Mouse (Mus musculus): ENCODE measurements around the gene Gm27021. TPM values are rescaled to one million over a fixed set of nuclear protein-coding genes. Genes with fewer than 3 reads are reported as not detected.

Gene Gm27021
- polyA plus RNA-seq, 1 experiment from 2014 or later, result 3.4 TPM

- ATAC-seq (ENCODE audit: low FRiP score), result no peak
- DNase-seq (ENCODE audit: low spot score, missing footprints), result no peak
- H3K36me3 ChIP-seq (ENCODE audit: control insufficient read depth, insufficient read depth, low read length), result peaks cover 48% of the 10 kb centered on the region
- no peak overlapping the region for H3K4me2 ChIP-seq
- peaks cover 2% of the 10 kb centered on the region; the same call in 1 of the 2 replicates for H3K4me1 ChIP-seq (ENCODE audit: control insufficient read depth, insufficient read depth, low read length)
- no peaks in the 10 kb centered on the region for H3K9me3 ChIP-seq (ENCODE audit: control insufficient read depth, low read length)
- no peak overlapping the region for H3K27ac ChIP-seq (ENCODE audit: low read depth, low read length)
- no peak overlapping the region for H3K9ac ChIP-seq (ENCODE audit: low read length)
- no peak overlapping the region for H3K4me3 ChIP-seq (ENCODE audit: low read depth, low read length)
- WGBS, result 87% methylated on average over 21 of the region's 21 CpGs
- no peaks in the 10 kb centered on the region for H3K27me3 ChIP-seq (ENCODE audit: control insufficient read depth, insufficient read depth, low read length)
Observed at GRCm38 (mm10) chr8:120572534-120572933, 95.3 kb downstream of the Gm27021 start.

DNA sequence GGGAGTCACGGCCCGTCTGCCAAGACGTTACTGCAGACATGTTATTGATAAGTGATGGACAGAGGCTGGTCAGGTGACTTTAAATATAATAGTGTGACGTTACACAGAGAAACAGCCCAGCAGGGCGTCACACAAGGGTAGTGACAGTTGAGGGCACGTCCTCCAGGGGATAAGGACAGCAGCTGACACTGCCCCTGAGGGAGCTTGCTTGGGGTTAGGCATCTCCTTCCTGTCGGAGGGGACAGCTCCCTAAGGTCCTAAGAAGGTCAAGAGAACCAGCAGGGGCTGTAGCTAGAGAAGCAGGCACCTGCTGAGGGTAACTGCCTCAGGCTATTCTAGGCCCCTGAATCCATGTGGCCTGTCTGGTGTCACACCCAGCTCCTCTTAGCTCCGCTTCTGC, 96.3 kb downstream of the Gm27021 start:
- 77% methylated on average over 8 of the region's 8 CpGs for WGBS
- no peaks in the 10 kb centered on the region for H3K27me3 ChIP-seq (ENCODE audit: control insufficient read depth, insufficient read depth, low read length)
- H3K27ac ChIP-seq (ENCODE audit: low read depth, low read length), result no peak overlapping the region
- peaks cover 2% of the 10 kb centered on the region; the same call in 1 of the 2 replicates for H3K4me1 ChIP-seq (ENCODE audit: control insufficient read depth, insufficient read depth, low read length)
- H3K4me2 ChIP-seq, result no peak overlapping the region
- H3K9me3 ChIP-seq (ENCODE audit: control insufficient read depth, low read length), result no peaks in the 10 kb centered on the region
- ATAC-seq (ENCODE audit: low FRiP score) (no peak), DNase-seq (ENCODE audit: low spot score, missing footprints) (no peak)
- peaks cover 52% of the 10 kb centered on the region for H3K36me3 ChIP-seq (ENCODE audit: control insufficient read depth, insufficient read depth, low read length)
- H3K9ac ChIP-seq (ENCODE audit: low read length), result no peak overlapping the region
- no peak overlapping the region for H3K4me3 ChIP-seq (ENCODE audit: low read depth, low read length)

- 55% methylated on average over 13 of the region's 13 CpGs for WGBS
- H3K9ac ChIP-seq (ENCODE audit: low read length), result no peak overlapping the region
- peak; percentile 99 for DNase-seq (ENCODE audit: low spot score, missing footprints)
- no peak overlapping the region for H3K27ac ChIP-seq (ENCODE audit: low read depth, low read length)
- no peak overlapping the region for H3K4me3 ChIP-seq (ENCODE audit: low read depth, low read length)
- peak; percentile 9; the same call in 1 of the 2 replicates for ATAC-seq (ENCODE audit: low FRiP score)
- no peaks in the 10 kb centered on the region for H3K27me3 ChIP-seq (ENCODE audit: control insufficient read depth, insufficient read depth, low read length)
- H3K9me3 ChIP-seq (ENCODE audit: control insufficient read depth, low read length), result no peaks in the 10 kb centered on the region
- no peak overlapping the region for H3K4me2 ChIP-seq
- H3K4me1 ChIP-seq (ENCODE audit: control insufficient read depth, insufficient read depth, low read length), result peaks cover 11% of the 10 kb centered on the region
- H3K36me3 ChIP-seq (ENCODE audit: control insufficient read depth, insufficient read depth, low read length), result peaks cover 50% of the 10 kb centered on the region
Observed at GRCm38 (mm10) chr8:120569939-120570715, 97.8 kb downstream of the Gm27021 start.

DNA sequence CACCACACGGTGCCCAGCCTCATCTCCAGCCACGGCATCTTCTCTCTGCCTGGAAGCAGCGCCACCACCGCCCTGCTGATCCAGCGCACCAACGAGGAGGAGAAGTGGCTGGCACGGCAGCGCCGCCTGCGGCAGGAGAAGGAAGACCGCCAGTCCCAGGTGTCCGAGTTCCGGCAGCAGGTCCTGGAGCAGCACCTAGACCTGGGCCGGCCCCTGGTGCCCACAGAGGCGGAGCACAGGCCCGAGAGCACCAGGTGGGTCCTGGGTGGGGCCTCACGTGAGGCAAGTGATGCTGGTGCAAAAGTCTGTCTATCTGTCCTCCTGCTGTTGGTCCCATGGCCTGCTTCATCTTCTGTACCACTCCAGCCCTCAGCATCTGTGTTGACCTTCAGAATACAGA, 98.8 kb downstream of the Gm27021 start:
- H3K27ac ChIP-seq (ENCODE audit: low read depth, low read length), result no peak overlapping the region
- no peaks in the 10 kb centered on the region for H3K27me3 ChIP-seq (ENCODE audit: control insufficient read depth, insufficient read depth, low read length)
- H3K36me3 ChIP-seq (ENCODE audit: control insufficient read depth, insufficient read depth, low read length), result peaks cover 49% of the 10 kb centered on the region
- no peak overlapping the region for H3K4me3 ChIP-seq (ENCODE audit: low read depth, low read length)
- WGBS, result 95% methylated on average over 17 of the region's 17 CpGs
- H3K9ac ChIP-seq (ENCODE audit: low read length), result no peak overlapping the region
- peaks cover 20% of the 10 kb centered on the region for H3K4me1 ChIP-seq (ENCODE audit: control insufficient read depth, insufficient read depth, low read length)
- no peak overlapping the region for H3K4me2 ChIP-seq
- no peaks in the 10 kb centered on the region for H3K9me3 ChIP-seq (ENCODE audit: control insufficient read depth, low read length)
- DNase-seq (ENCODE audit: low spot score, missing footprints) (no peak), ATAC-seq (ENCODE audit: low FRiP score) (no peak)

GRCm38 (mm10) chr8:120568164-120568798, 99.6 kb downstream of the Gm27021 start:
- 97% methylated on average over 37 of the region's 37 CpGs for WGBS
- H3K4me1 ChIP-seq (ENCODE audit: control insufficient read depth, insufficient read depth, low read length), result peaks cover 28% of the 10 kb centered on the region
- no peak for DNase-seq (ENCODE audit: low spot score, missing footprints)

DNA sequence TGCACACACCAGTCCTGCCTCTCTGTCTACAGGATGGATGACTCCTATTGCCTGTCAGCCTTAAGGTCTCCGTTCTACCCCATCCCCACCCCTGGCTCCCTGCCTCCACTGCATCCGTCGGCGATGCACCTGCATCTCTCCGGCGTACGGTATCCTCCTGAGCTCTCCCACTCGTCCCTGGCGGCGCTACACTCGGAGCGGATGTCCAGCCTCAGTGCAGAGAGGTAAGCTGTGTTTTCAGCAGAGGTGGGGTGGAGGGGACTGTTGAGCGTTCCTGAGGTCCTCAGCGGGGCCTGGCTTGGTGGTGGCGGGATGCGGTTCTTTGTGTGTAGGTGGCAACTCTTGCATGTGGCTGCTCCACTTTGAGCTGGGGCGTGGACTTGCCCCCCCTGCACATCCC, 100.1 kb downstream of the Gm27021 start:
- no peak overlapping the region for H3K9ac ChIP-seq (ENCODE audit: low read length)
- H3K4me2 ChIP-seq, result no peak overlapping the region
- H3K4me3 ChIP-seq (ENCODE audit: low read depth, low read length), result no peak overlapping the region
- H3K27ac ChIP-seq (ENCODE audit: low read depth, low read length), result no peak overlapping the region
- peaks cover 39% of the 10 kb centered on the region for H3K36me3 ChIP-seq (ENCODE audit: control insufficient read depth, insufficient read depth, low read length)
- WGBS, result 98% methylated on average over 17 of the region's 17 CpGs
- ATAC-seq (ENCODE audit: low FRiP score) (no peak), DNase-seq (ENCODE audit: low spot score, missing footprints) (no peak)
- H3K4me1 ChIP-seq (ENCODE audit: control insufficient read depth, insufficient read depth, low read length), result peaks cover 34% of the 10 kb centered on the region
- no peaks in the 10 kb centered on the region for H3K9me3 ChIP-seq (ENCODE audit: control insufficient read depth, low read length)
- H3K27me3 ChIP-seq (ENCODE audit: control insufficient read depth, insufficient read depth, low read length), result no peaks in the 10 kb centered on the region

More at GRCm38 (mm10) chr8:120568164-120568798, 99.6 kb downstream of the Gm27021 start:
- Histone ChIP-seq H3K4me3 (ENCODE audit: low read depth, low read length) (no peak overlapping the region), H3K9me3 (ENCODE audit: control insufficient read depth, low read length) (no peaks in the 10 kb centered on the region), H3K36me3 (ENCODE audit: control insufficient read depth, insufficient read depth, low read length) (peaks cover 45% of the 10 kb centered on the region), H3K27me3 (ENCODE audit: control insufficient read depth, insufficient read depth, low read length) (no peaks in the 10 kb centered on the region), H3K9ac (ENCODE audit: low read length) (no peak overlapping the region), H3K4me2 (no peak overlapping the region), H3K27ac (ENCODE audit: low read depth, low read length) (no peak overlapping the region; the same call in 1 of the 2 replicates)
- no peak for ATAC-seq (ENCODE audit: low FRiP score)

GRCm38 (mm10) chr8:120566681-120567080, 101.2 kb downstream of the Gm27021 start:
- no peak for DNase-seq (ENCODE audit: low spot score, missing footprints)
- peaks cover 37% of the 10 kb centered on the region for H3K36me3 ChIP-seq (ENCODE audit: control insufficient read depth, insufficient read depth, low read length)
- no peak for ATAC-seq (ENCODE audit: low FRiP score)

GRCm38 (mm10) chr8:120565151-120565711, 102.6 kb downstream of the Gm27021 start:
- ATAC-seq (ENCODE audit: low FRiP score), result peak; percentile 47
- Histone ChIP-seq H3K27me3 (ENCODE audit: control insufficient read depth, insufficient read depth, low read length) (no peaks in the 10 kb centered on the region), H3K4me1 (ENCODE audit: control insufficient read depth, insufficient read depth, low read length) (peaks cover 54% of the 10 kb centered on the region), H3K27ac (ENCODE audit: low read depth, low read length) (peak overlapping the region; percentile 49), H3K4me2 (no peak overlapping the region), H3K4me3 (ENCODE audit: low read depth, low read length) (no peak overlapping the region), H3K9ac (ENCODE audit: low read length) (peak overlapping the region; percentile 34; the same call in 1 of the 2 replicates), H3K36me3 (ENCODE audit: control insufficient read depth, insufficient read depth, low read length) (peaks cover 29% of the 10 kb centered on the region), H3K9me3 (ENCODE audit: control insufficient read depth, low read length) (no peaks in the 10 kb centered on the region)
- peak; percentile 92 for DNase-seq (ENCODE audit: low spot score, missing footprints)
- 18% methylated on average over 7 of the region's 7 CpGs for WGBS

More at GRCm38 (mm10) chr8:120566681-120567080, 101.2 kb downstream of the Gm27021 start:
- Histone ChIP-seq H3K27ac (ENCODE audit: low read depth, low read length) (no peak overlapping the region), H3K4me3 (ENCODE audit: low read depth, low read length) (no peak overlapping the region), H3K9me3 (ENCODE audit: control insufficient read depth, low read length) (no peaks in the 10 kb centered on the region), H3K27me3 (ENCODE audit: control insufficient read depth, insufficient read depth, low read length) (no peaks in the 10 kb centered on the region), H3K4me1 (ENCODE audit: control insufficient read depth, insufficient read depth, low read length) (peaks cover 43% of the 10 kb centered on the region), H3K4me2 (no peak overlapping the region), H3K9ac (ENCODE audit: low read length) (no peak overlapping the region)
- WGBS, result 92% methylated on average over 8 of the region's 8 CpGs
